Mouse (Mus musculus): ENCODE results near the gene Ppm1n.

- TF ChIP-seq CTCF (IDR thresholded peaks at IDR 0.05; ENCODE audit: low read depth) (no peak), EP300 (optimal IDR thresholded peaks at IDR 0.05) (no peak)
These were observed 29.5 kb upstream of the Ppm1n start for GRCm38 (mm10) chr7:19309278-19309883.

Data from stomach, postnatal 0 days (tissue).